Mouse (Mus musculus) midbrain, embryonic 15.5 days (tissue): ENCODE data around the gene Gm10031. TPM values are rescaled to one million over a fixed set of nuclear protein-coding genes. Genes with fewer than 3 reads are reported as not detected.

Source experiments
- ATAC-seq: fragments of 200-750 bp; cut with Nextera tagmentation; replicated peaks from 2 replicates; pipeline ENCODE4 v1.8.0; 2017; ENCODE audit warnings: moderate TSS enrichment
- H3K27ac ChIP-seq: fragments of 300-500 bp; sonication (generic); 2 replicates; pipeline ENCODE4 v1.5.1; 2015; ENCODE audit warnings: mild to moderate bottlenecking, inconsistent platforms
- H3K27me3 ChIP-seq: fragments of 300-500 bp; sonication (generic); replicated peaks from 2 replicates; pipeline ENCODE4 v1.6.1; 2015; ENCODE audit warnings: inconsistent platforms
- H3K36me3 ChIP-seq: fragments of 300-500 bp; sonication (generic); replicated peaks from 2 replicates; pipeline ENCODE4 v1.6.1; 2015; ENCODE audit warnings: inconsistent platforms
- H3K4me1 ChIP-seq: fragments of 300-500 bp; sonication (generic); 2 replicates; pipeline ENCODE4 v1.6.1; 2015; ENCODE audit warnings: inconsistent platforms
- H3K4me2 ChIP-seq: fragments of 300-500 bp; sonication (generic); 2 replicates; pipeline ENCODE4 v1.6.1; 2015; ENCODE audit warnings: inconsistent platforms, mild to moderate bottlenecking, moderate library complexity
- H3K4me3 ChIP-seq: fragments of 300-500 bp; sonication (generic); 2 replicates; pipeline ENCODE4 v1.5.1; 2015; ENCODE audit warnings: mild to moderate bottlenecking, inconsistent platforms
- H3K9ac ChIP-seq: fragments of 300-500 bp; sonication (generic); 2 replicates; pipeline ENCODE4 v1.6.1; 2015; ENCODE audit warnings: mild to moderate bottlenecking, inconsistent platforms
- H3K9me3 ChIP-seq: fragments of 300-500 bp; sonication (generic); 2 replicates; pipeline ENCODE4 v1.6.1; 2016; ENCODE audit warnings: inconsistent platforms
- WGBS: fragments of 180-500 bp; shearing (Covaris S2); methylation state at CpG from one replicate; pipeline ENCODE4 v1.1.7; 2015; ENCODE audit warnings: mixed read lengths; 5-methylcytosine and 5-hydroxymethylcytosine counted together
- polyA plus RNA-seq: library from polyadenylated mRNA; unstranded; fragments of >200 nt; fragmentation: Nextera tagmentation; extraction: Ambion mirVana; gene quantifications from 2 replicates; pipeline ENCODE4 v1.2.1, GENCODE M21; 2015

Gene Gm10031
- polyA plus RNA-seq, 1 experiment from 2014 or later = 0.45 TPM

- under 1% methylated on average over 48 of the region's 66 CpGs for WGBS
- H3K4me2 ChIP-seq = peak overlapping the region; percentile 51
Measured at GRCm38 (mm10) chr1:156558950-156559640, 35.3 kb downstream of the Gm10031 start.

GRCm38 (mm10) chr1:156559641-156560020 lies 35.8 kb downstream of the Gm10031 start:
- Histone ChIP-seq H3K4me2 (peak overlapping the region; percentile 51), H3K27ac (peak overlapping the region; percentile 97), H3K4me3 (peak overlapping the region; percentile 91), H3K9me3 (no peaks in the 10 kb centered on the region), H3K36me3 (no peaks in the 10 kb centered on the region), H3K9ac (peak overlapping the region; percentile 97), H3K27me3 (no peaks in the 10 kb centered on the region), H3K4me1 (peaks cover 26% of the 10 kb centered on the region)
- peak; percentile 26 for ATAC-seq
- 12% methylated on average over 8 of the region's 8 CpGs for WGBS

More at GRCm38 (mm10) chr1:156558950-156559640, 35.3 kb downstream of the Gm10031 start:
- peak overlapping the region; percentile 97 for H3K27ac ChIP-seq
- peak overlapping the region; percentile 97 for H3K9ac ChIP-seq
- H3K36me3 ChIP-seq = no peaks in the 10 kb centered on the region
- no peaks in the 10 kb centered on the region for H3K27me3 ChIP-seq
- no peaks in the 10 kb centered on the region for H3K9me3 ChIP-seq
- H3K4me3 ChIP-seq = peak overlapping the region; percentile 91
- peaks cover 26% of the 10 kb centered on the region for H3K4me1 ChIP-seq
- ATAC-seq = peak; percentile 75

GRCm38 (mm10) chr1:156560500-156560899 lies 36.7 kb downstream of the Gm10031 start:
- Histone ChIP-seq H3K9me3 (no peaks in the 10 kb centered on the region), H3K4me3 (peak overlapping the region; percentile 91), H3K4me2 (peak overlapping the region; percentile 51), H3K27ac (no peak overlapping the region), H3K27me3 (no peaks in the 10 kb centered on the region), H3K4me1 (peaks cover 26% of the 10 kb centered on the region), H3K9ac (peak overlapping the region; percentile 12; the same call in 1 of the 2 replicates), H3K36me3 (no peaks in the 10 kb centered on the region)
- no peak for ATAC-seq
- WGBS = 89% methylated on average over 9 of the region's 9 CpGs

- H3K9ac ChIP-seq = no peak overlapping the region
- no peak overlapping the region for H3K4me2 ChIP-seq
- H3K27me3 ChIP-seq = no peaks in the 10 kb centered on the region
- H3K4me3 ChIP-seq = no peak overlapping the region
- H3K9me3 ChIP-seq = no peaks in the 10 kb centered on the region
- no peaks in the 10 kb centered on the region for H3K36me3 ChIP-seq
- WGBS = 51% methylated on average over 2 of the region's 2 CpGs
- ATAC-seq = no peak
- H3K27ac ChIP-seq = no peak overlapping the region
- peaks cover 17% of the 10 kb centered on the region for H3K4me1 ChIP-seq
Measured at GRCm38 (mm10) chr1:156565328-156565727, 41.5 kb downstream of the Gm10031 start.

GRCm38 (mm10) chr1:156566132-156566531 lies 42.3 kb downstream of the Gm10031 start:
- Histone ChIP-seq H3K9ac (no peak overlapping the region), H3K9me3 (no peaks in the 10 kb centered on the region), H3K4me3 (no peak overlapping the region), H3K36me3 (no peaks in the 10 kb centered on the region), H3K27ac (no peak overlapping the region), H3K4me1 (peaks cover 10% of the 10 kb centered on the region), H3K27me3 (no peaks in the 10 kb centered on the region), H3K4me2 (no peak overlapping the region)
- WGBS = 95% methylated on average over 3 of the region's 3 CpGs
- no peak for ATAC-seq

GRCm38 (mm10) chr1:156569615-156570014 lies 45.8 kb downstream of the Gm10031 start:
- Histone ChIP-seq H3K27ac (no peak overlapping the region), H3K36me3 (no peaks in the 10 kb centered on the region), H3K4me3 (no peak overlapping the region), H3K9ac (no peak overlapping the region), H3K4me1 (peaks cover 3% of the 10 kb centered on the region; the same call in 1 of the 2 replicates), H3K27me3 (no peaks in the 10 kb centered on the region), H3K9me3 (no peaks in the 10 kb centered on the region), H3K4me2 (no peak overlapping the region)
- no peak for ATAC-seq
- 95% methylated on average over 4 of the region's 4 CpGs for WGBS

- Histone ChIP-seq H3K4me2 (no peak overlapping the region), H3K9me3 (no peaks in the 10 kb centered on the region), H3K4me3 (no peak overlapping the region), H3K27me3 (no peaks in the 10 kb centered on the region), H3K36me3 (no peaks in the 10 kb centered on the region), H3K9ac (no peak overlapping the region), H3K27ac (no peak overlapping the region), H3K4me1 (no peaks in the 10 kb centered on the region)
- WGBS = 78% methylated on average over 4 of the region's 4 CpGs
- no peak for ATAC-seq
Measured at GRCm38 (mm10) chr1:156572952-156573351, 49.1 kb downstream of the Gm10031 start.

Other genes with a start within 250 kb of the Gm10031 start
- 0.97 and 1.1 TPM in 2 replicates for gene Tdrd5, start 220.3 kb upstream of the Gm10031 start, polyA plus RNA-seq
- gene Nphs2, start 213.3 kb upstream of the Gm10031 start, polyA plus RNA-seq = 0.93 and 0.95 TPM in 2 replicates
- gene Gm2000, start 158.0 kb upstream of the Gm10031 start, polyA plus RNA-seq = 464 and 497 TPM in 2 replicates
- gene Axdnd1, start 102.9 kb upstream of the Gm10031 start, polyA plus RNA-seq = 0.11 and 0.12 TPM in 2 replicates
- gene Soat1, start 49.7 kb upstream of the Gm10031 start, polyA plus RNA-seq = 9.1 and 9.2 TPM in 2 replicates
- gene Abl2, start 34.8 kb downstream of the Gm10031 start, polyA plus RNA-seq = 6.8 TPM in 2 replicates
- gene Tor3a, start 150.3 kb downstream of the Gm10031 start, polyA plus RNA-seq = 2.5 and 4.3 TPM in 2 replicates
- gene Fam20b, start 195.1 kb downstream of the Gm10031 start, polyA plus RNA-seq = 34.2 and 34.7 TPM in 2 replicates